Mouse (Mus musculus): Measurements from ENCODE around the gene Gm12184. TPM values are rescaled to one million over a fixed set of nuclear protein-coding genes. Genes with fewer than 3 reads are reported as not detected.
"Not testable (repeated sequence)": the region's sequence is repeated elsewhere in the genome, so short reads cannot be mapped to it uniquely, and the experiment has no call there.

Gene Gm12184
- total RNA-seq, 2 experiments from 2014 or later, result 0.75 to 1.6 TPM

GRCm38 (mm10) chr11:48833078-48833730, 6.7 kb upstream of the Gm12184 start:
- intact Hi-C loops (cut with DNase I), result no loop called here
- no peak for DNase-seq (ENCODE audit: extremely low spot score in 1 of 2, low spot score in 2 of 2)

DNA sequence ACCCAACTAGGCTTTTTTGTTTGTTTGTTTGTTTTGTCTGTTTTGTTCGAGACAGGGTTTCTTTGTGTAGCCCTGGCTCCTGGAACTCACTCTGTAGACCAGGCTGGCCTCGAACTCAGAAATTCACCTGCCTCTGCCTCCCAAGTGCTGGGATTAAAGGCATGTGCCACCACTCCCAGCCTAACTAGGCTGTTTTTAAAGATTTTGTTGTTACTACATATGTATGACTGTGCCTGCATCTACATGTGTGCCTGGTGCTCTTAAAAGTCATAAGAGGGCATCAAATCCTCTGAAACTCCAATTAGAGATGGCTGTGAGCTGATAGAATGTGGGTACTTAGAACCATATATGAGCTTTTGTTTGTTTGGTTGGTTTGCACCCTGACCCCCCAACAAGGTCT, 4.8 kb upstream of the Gm12184 start:
- DNase-seq (ENCODE audit: extremely low spot score in 1 of 2, low spot score in 2 of 2), result no peak
- intact Hi-C loops (cut with DNase I), result no loop called here

GRCm38 (mm10) chr11:48830279-48830678, 3.8 kb upstream of the Gm12184 start:
- DNase-seq (ENCODE audit: extremely low spot score in 1 of 2, low spot score in 2 of 2), result no peak
- intact Hi-C loops (cut with DNase I), result no loop called here

DNA sequence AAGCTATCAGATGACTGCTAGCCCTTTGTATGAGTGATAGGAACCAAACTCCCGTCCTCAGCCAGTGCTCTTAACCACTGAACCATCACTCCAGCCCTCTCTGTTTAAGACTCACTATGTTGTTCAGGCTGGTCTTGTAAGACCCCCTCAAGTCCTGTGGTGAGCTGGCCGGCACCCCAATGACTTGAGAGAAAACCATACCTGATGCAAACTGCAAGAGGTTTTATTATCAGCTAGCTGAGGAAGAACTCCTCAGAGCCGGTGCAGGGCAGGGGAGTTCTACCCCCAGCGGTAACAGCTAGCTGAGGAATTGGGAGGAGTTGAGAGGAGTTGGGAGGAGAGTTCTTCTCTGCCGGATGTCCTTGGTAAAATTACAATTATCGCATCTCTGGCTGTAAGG, 1.5 kb upstream of the Gm12184 start:
- intact Hi-C loops (cut with DNase I), result no loop called here
- no peak for DNase-seq (ENCODE audit: extremely low spot score in 1 of 2, low spot score in 2 of 2)

GRCm38 (mm10) chr11:48826752-48827096, 269 bp upstream of the Gm12184 start:
- intact Hi-C loops (cut with DNase I), result no loop called here
- no peak for DNase-seq (ENCODE audit: extremely low spot score in 1 of 2, low spot score in 2 of 2)

- no peak for DNase-seq (ENCODE audit: extremely low spot score in 1 of 2, low spot score in 2 of 2)
- intact Hi-C loops (cut with DNase I), result no loop called here
These were observed 2.1 kb downstream of the Gm12184 start for GRCm38 (mm10) chr11:48824311-48824830.

DNA sequence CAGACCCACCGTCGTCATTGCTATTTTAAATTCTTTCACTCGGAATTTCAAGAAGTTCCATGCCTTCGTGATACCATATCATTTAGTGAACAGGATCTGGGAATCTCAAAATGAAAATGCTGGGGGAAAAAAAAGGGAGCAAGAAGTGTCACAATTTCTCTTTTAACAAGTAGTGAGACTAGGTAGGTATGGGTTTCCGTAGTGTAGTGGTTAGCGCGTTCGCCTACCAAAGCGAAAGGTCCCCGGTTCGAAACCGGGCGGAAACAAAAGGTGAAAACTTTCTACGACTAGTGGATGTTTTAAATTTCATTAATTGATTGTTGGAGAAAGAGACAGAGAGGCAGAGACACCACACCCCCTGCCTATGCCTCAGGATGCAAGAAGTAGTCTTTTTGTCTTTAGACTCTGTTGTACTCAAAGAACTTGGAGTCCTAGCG, 2.9 kb downstream of the Gm12184 start:
- intact Hi-C loops (cut with DNase I), result no loop called here
- no peak for DNase-seq (ENCODE audit: extremely low spot score in 1 of 2, low spot score in 2 of 2)

GRCm38 (mm10) chr11:48822768-48823512, 3.5 kb downstream of the Gm12184 start:
- DNase-seq (ENCODE audit: extremely low spot score in 1 of 2, low spot score in 2 of 2), result no peak
- intact Hi-C loops (cut with DNase I), result no loop called here

GRCm38 (mm10) chr11:48821299-48821698, 5.2 kb downstream of the Gm12184 start:
- intact Hi-C loops (cut with DNase I); DNase-seq (ENCODE audit: extremely low spot score in 1 of 2, low spot score in 2 of 2): not testable (repeated sequence)

GRCm38 (mm10) chr11:48820308-48820674, 6.2 kb downstream of the Gm12184 start:
- intact Hi-C loops (cut with DNase I), result no loop called here
- DNase-seq (ENCODE audit: extremely low spot score in 1 of 2, low spot score in 2 of 2), result no peak

GRCm38 (mm10) chr11:48819614-48820307, 6.7 kb downstream of the Gm12184 start:
- DNase-seq (ENCODE audit: extremely low spot score in 1 of 2, low spot score in 2 of 2), result no peak

GRCm38 (mm10) chr11:48818346-48818745, 8.1 kb downstream of the Gm12184 start:
- intact Hi-C loops (cut with DNase I), result loop anchor here (2.0 kb wide), 1 partner anchor 38 kb away; no protein-coding TSS in a partner anchor

More at GRCm38 (mm10) chr11:48819614-48820307, 6.7 kb downstream of the Gm12184 start:
- intact Hi-C loops (cut with DNase I), result loop anchor here (2.0 kb wide), 1 partner anchor 37 kb away; no protein-coding TSS in a partner anchor

DNA sequence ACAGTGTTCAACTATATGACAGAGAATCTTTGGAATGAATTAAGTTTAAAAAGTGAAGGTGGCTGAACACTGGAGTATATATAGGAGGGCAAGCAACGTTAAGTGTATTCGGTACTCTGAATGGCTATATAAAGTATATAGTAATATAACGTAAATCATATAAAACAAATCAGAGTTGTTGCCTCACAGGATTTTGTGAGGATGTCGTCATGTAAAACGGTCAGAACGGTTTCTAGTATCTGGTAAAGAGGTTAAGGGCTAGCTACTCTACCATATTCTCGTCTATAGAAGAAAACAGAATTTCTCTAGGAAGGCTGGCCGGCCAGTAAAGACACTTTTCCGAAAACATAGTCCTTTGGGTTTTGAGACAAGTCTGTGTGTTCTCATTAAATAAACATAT, 8.7 kb downstream of the Gm12184 start:
- no peak for DNase-seq (ENCODE audit: extremely low spot score in 1 of 2, low spot score in 2 of 2)
- intact Hi-C loops (cut with DNase I), result loop anchor here (2.0 kb wide), 1 partner anchor 39 kb away; no protein-coding TSS in a partner anchor

More at GRCm38 (mm10) chr11:48818346-48818745, 8.1 kb downstream of the Gm12184 start:
- peak; percentile 74 to 82 for DNase-seq (ENCODE audit: extremely low spot score in 1 of 2, low spot score in 2 of 2)

- intact Hi-C loops (cut with DNase I), result no loop called here
- peak; percentile 97 to 100 for DNase-seq (ENCODE audit: extremely low spot score in 1 of 2, low spot score in 2 of 2)
These were observed 9.4 kb downstream of the Gm12184 start, which contains the start of gene Trim41 for GRCm38 (mm10) chr11:48816800-48817665. TSS of gene Trim41 (minus strand) at chr11:48817353.

- DNase-seq (ENCODE audit: extremely low spot score in 1 of 2, low spot score in 2 of 2), result peak in 1 of 2 experiments; percentile 81
- intact Hi-C loops (cut with DNase I), result no loop called here
These were observed 10.1 kb downstream of the Gm12184 start for GRCm38 (mm10) chr11:48816281-48816781.

GRCm38 (mm10) chr11:48815851-48816250, 10.6 kb downstream of the Gm12184 start:
- peak in 1 of 2 experiments; percentile 50 for DNase-seq (ENCODE audit: extremely low spot score in 1 of 2, low spot score in 2 of 2)
- intact Hi-C loops (cut with DNase I), result loop anchor here (2.0 kb wide), 1 partner anchor 15 kb away; the partner anchor contains the start of gene Rack1

DNA sequence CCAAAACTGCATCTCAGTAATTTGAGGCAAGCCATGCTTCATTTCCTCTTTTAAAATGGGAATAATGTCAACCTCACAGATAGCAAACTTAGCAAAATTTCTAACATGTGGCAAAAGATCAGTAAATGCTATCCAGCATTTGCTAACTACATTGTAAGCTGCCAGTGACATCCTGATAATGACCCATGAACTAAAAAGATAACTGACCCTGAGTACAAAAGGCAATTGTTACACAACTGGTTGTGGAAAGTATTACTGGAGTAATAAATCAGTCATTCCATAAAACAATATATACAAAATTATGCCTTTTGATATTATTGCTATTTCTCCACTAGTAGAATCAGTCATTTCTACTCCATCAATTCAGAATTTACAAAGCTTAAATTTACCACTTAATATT, 12.7 kb downstream of the Gm12184 start:
- DNase-seq (ENCODE audit: extremely low spot score in 1 of 2, low spot score in 2 of 2), result no peak
- intact Hi-C loops (cut with DNase I), result loop anchor here (2.0 kb wide), 1 partner anchor 13 kb away; the partner anchor contains the start of gene Rack1

GRCm38 (mm10) chr11:48810142-48810541, 16.3 kb downstream of the Gm12184 start:
- intact Hi-C loops (cut with DNase I), result no loop called here

More at GRCm38 (mm10) chr11:48810142-48810541, 16.3 kb downstream of the Gm12184 start:
- no peak for DNase-seq (ENCODE audit: extremely low spot score in 1 of 2, low spot score in 2 of 2)

All from left cerebral cortex, postnatal 10 days (tissue).